Mouse (Mus musculus): ENCODE measurements around the gene Bcl11a. TPM values are rescaled to one million over a fixed set of nuclear protein-coding genes. Genes with fewer than 3 reads are reported as not detected.

Gene Bcl11a
- total RNA-seq, 1 experiment from 2014 or later = 7.5 TPM

DNA sequence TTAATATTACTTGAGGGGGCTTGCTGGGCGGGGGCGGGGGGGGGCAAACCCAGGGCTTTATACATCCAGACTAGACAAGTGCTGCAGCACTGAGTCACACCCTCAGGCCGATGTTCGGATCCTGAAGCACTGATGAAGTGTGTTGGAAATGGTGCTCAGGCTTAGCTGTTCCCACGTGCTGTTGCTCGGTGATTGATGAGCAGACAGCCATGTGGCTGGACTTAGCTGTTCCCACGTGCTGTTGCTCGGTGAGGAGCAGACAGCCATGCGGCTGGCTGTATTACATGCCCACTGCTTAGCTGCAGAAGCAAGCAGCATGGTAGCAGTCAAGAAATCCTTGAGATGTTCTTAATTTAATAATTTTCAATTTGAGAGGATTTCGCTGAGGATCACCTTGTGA is 75.2 kb downstream of the Bcl11a start:
- DNase-seq = no peak

- no peak for DNase-seq
These were observed 80.2 kb downstream of the Bcl11a start for GRCm38 (mm10) chr11:24158026-24158425.

GRCm38 (mm10) chr11:24159656-24160055 is 81.8 kb downstream of the Bcl11a start:
- DNase-seq = no peak

DNA sequence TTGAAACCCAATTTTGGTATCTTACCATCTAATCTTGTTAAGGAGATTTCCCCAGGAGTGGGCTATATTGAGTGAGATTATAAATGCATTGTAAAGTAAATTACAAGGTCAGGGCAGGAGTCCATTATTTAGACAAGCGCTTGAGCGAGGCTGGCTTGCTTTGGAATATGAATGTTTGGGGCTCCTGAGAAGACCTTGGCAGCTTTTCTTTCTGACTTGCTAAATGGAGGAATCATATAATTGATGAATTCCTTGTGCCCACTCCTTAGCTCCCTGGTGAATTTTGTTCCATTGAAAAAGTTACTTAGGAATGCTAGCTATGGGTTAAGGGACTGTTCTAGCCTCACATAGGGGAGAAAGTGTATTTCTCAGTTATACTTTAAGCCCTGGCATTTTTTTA is 83.6 kb downstream of the Bcl11a start:
- no peak for DNase-seq

GRCm38 (mm10) chr11:24162056-24162455 is 84.2 kb downstream of the Bcl11a start:
- no peak for DNase-seq

DNA sequence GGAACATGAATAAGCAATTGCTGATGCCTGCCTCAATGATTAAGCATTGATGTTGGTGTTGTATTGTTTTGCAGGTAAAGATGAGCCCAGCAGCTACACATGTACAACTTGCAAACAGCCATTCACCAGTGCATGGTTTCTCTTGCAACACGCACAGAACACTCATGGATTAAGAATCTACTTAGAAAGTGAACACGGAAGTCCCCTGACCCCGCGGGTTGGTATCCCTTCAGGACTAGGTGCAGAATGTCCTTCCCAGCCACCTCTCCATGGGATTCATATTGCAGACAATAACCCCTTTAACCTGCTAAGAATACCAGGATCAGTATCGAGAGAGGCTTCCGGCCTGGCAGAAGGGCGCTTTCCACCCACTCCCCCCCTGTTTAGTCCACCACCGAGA is 85.2 kb downstream of the Bcl11a start:
- DNase-seq = no peak

- DNase-seq = no peak
These were observed 86.2 kb downstream of the Bcl11a start for GRCm38 (mm10) chr11:24164065-24164464.

- no peak for DNase-seq
These were observed 93.9 kb downstream of the Bcl11a start for GRCm38 (mm10) chr11:24171675-24172285.

GRCm38 (mm10) chr11:24172585-24172984 is 94.7 kb downstream of the Bcl11a start:
- no peak for DNase-seq

- no peak for DNase-seq
These were observed 96.4 kb downstream of the Bcl11a start for GRCm38 (mm10) chr11:24174161-24174792.

- DNase-seq = no peak
These were observed 99.6 kb downstream of the Bcl11a start for GRCm38 (mm10) chr11:24177458-24177857.

DNA sequence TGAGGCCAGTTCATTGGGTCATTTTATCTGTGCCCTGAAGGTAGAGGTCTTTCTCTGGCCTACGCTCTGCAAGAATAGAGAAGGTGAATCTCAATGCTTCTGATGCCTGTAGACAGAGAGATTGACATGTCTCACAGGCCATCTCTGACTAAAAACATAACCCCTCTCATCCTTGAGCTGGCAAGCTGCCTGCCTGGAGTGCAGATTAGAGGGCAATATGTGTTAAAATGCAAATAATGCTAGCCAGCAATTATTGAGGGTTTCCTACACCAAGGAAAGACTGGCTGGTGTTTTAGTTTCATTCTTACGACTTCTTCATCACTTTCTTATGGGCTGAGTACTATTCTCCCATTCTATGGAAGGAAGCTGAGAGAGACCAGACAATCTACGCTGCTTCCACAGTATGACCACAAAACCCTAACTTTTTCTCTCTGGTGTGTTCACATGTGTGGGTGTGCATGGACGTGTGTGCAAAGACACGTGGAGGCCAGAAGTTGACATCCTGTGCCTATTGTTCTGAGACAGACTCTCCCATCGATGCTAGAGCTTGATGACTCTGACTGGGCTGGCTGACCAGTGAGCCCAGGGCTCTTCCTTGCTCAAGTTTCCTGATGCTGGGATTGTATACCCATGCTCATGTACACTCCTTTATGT is 101.1 kb downstream of the Bcl11a start:
- no peak for DNase-seq

DNA sequence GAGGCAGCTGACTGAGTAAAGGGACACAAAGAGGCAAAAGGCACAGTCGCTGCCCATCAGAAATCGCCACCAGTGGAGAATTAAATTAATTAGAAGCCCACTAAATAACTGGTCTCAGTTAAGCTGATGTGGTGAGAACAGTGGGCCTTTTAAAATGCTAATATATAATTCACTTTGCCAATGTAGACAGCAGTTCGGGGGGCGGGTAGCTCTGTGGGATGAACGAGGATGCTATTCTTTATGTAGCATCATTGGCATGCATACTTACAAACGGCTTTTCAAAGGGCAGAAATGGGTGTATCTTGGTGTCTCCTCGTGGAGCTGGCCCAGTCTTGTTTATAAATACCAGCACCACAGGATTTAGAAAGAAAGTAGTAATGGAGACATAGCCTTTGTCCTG is 102.2 kb downstream of the Bcl11a start:
- no peak for DNase-seq

DNA sequence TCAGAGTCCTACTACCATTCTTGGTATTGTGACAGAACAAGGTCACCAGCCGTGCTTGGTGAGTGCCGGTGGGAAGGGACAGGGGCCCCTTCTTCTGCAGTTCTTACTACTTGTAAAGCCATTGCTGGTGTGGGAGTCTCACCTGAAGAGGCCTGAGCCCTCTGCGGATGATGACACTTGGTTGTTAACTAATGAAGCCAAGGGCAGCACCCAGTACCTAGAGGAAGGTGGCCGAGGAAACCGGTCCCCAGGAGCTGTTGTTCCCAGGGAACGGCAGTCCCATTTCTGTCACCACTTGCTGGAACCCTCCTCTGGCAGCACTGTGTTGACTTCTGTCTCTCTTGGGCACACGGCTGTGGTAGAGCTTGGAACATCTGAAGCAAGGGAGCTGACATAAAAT is 105.6 kb downstream of the Bcl11a start:
- DNase-seq = no peak

GRCm38 (mm10) chr11:24184932-24185331 is 107.1 kb downstream of the Bcl11a start:
- DNase-seq = no peak

- no peak for DNase-seq
These were observed 112.6 kb downstream of the Bcl11a start for GRCm38 (mm10) chr11:24190411-24190810.

DNA sequence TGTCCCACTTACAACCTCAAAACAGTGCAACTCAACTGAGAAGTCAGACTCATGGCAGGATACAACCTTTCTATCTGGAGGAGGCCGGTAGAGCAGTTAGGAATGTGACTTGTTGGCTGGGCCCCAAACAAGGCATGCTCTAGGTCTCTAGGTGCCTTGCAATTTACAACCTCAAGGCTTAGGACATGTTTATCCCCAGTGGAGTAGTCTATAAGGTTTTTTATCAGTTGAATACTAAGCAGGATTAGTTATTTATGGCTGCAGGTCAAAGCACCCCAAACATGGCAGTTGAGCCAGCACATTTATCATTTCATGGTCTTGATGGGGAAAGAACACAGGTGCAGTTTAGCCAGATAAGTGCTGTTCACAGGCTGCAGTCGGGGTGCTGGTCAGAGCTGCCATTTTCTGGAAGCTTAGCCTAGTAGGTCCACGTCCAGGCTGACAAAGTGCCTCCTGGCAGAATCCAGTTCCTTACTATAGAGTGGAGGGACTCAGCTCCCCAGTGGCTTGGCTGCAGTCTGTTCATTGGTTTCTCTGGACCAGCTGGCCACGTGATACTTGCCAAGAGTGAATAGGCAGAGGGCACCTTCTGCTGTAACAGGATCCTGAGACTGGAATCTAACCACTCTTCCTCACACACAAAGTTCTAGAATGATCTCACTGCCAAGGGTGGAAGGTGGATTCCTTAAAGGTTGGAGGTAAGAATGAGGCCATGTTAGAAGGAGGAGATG is 118.8 kb downstream of the Bcl11a start:
- no peak for DNase-seq

DNA sequence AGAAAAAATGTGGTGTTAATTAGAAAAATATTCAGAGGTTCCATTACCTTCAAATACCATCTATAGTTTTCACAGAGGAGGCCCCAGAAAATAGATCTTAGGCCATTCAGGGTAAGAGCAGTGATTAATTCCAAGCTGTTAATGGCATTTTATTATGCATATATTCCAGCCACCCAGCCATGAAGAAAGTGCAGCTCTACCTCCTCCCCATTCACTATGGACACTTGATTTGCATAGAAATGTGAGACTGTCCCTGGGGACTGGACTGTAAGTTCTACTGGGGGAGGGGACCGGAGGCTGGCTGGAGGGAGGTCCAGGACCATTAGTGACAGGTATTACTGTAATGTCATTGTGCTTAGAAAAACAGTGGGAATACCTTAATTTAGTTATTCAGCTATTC is 119.6 kb downstream of the Bcl11a start:
- no peak for DNase-seq

DNA sequence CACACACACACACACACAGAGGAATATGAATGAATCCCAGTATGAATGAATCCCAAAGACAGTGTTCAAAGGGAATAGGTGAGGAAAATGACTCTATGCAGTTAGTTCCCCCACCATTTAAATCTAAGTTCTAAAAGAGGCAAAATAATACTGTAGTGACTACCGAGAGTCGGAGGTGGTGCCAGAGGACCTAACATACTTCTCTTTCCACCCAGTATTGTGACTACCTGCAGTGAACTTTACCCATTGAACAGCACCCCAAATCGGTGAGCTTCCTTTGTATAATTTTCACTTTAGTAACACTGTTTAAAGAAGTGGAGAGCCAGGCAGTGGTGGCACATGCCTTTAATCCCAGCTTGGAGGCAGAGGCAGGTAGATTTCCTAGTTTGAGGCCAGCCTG is 121.7 kb downstream of the Bcl11a start:
- DNase-seq = no peak

- DNase-seq = no peak
These were observed 122.5 kb downstream of the Bcl11a start for GRCm38 (mm10) chr11:24200310-24200709.

GRCm38 (mm10) chr11:24201223-24201622 is 123.4 kb downstream of the Bcl11a start:
- no peak for DNase-seq

DNA sequence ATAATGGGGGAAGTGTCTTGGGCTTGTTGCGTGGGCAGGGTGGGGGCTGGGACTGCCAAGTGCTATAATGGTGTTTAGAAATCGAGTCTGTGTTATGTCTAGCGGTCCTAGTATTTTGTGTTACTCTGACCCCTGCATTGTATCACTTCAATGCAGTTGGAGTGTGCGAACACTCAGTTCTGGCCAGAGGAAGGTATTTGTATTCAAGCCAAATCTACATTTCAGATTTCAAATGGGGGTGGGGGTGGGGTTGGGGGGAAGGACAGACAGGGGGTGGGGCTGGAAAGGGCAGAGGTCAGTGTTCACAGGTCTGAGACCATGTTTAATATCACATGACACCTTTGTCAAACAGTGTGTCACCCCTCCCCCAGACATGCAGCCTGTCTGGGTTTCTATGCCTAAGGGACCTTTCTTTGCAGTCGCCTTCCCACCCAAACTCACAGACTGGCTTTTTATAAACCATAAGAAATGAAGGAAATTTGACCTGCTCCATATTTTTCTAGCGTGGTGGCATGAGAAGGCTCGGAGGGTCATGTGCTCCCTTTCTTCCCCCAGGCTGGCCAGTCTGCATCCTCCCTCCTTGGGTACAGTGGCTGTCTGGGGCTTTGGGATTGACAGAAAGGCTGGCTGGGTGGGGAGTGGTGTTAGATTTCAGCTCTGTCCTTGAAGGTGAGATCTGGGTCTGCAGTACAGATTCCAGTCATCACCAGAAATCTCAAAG is 124.9 kb downstream of the Bcl11a start:
- no peak for DNase-seq

DNA sequence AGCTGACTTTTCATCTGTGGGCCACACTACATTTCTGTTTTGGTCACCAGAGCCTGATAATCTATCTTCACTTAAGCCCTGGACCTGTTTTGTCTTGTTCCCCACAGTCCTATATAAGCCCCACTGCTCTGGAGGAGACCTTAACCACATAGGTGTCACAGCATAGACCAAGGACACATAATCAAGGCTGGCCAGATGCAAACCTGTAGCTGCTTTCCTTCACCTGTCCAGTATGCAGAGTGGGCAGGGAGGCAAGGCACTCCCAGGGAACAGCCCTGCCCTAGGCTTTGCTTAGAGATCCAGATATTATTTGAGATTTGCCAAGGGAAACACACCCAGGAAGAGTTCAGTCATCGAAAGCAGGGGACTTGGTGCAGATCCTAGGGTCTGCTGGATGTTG is 125.6 kb downstream of the Bcl11a start:
- DNase-seq = no peak
